Mouse (Mus musculus) C2C12 (cell line): ENCODE results near the gene Fads6.

Experiments
- CEBPB ChIP-seq: IDR thresholded peaks from one replicate; pipeline ENCODE4 v1.6.1; 2011; ENCODE audit warnings: low read depth, mild to moderate bottlenecking, control low read depth, moderate library complexity
- CTCF ChIP-seq: IDR thresholded peaks from one replicate; pipeline ENCODE4 v1.5.1; 2011; ENCODE audit not compliant: control insufficient read depth, insufficient read depth, insufficient read length
- MAX ChIP-seq: IDR thresholded peaks from one replicate; pipeline ENCODE4 v1.6.1; 2011; ENCODE audit warnings: mild to moderate bottlenecking, control low read depth

DNA sequence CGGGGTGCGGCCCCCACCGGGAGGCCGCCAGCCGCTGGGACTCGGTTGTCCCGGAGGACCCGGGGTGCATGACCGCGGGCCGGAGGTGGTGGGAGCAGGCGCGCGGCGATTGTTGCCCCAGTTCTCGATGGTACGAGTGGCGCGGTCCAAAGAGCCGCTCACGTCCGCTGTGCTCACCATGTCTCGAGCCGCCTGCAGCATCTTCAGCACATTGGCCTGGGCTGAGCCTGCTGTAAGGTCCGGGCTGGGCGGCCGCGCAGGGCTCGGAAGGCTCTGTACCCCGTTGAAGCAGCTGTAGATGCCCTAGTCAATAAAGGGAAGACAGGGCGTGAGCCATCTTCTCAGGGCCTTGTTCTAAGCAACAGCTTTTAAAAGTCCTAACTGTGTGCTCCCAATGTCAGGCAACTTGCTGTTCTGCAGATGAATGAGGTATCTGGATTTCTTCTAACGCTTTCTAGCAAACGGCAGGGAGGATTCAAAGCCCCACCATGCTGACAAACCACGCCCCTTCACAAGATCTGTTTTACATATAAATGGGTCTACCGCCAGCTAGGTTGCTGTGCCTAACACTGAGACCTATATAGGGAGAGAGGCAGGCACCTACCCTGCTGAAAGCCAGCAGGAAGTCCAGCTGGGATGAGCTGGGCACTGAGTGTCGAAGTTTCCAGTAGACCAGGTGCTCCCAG, 46.9 kb downstream of the Fads6 start:
- TF ChIP-seq CTCF (no peak), MAX (no peak), CEBPB (no peak)
